Mouse (Mus musculus): ENCODE data around the gene Slc25a10.
"Not testable (repeated sequence)": the region's sequence is repeated elsewhere in the genome, so short reads cannot be mapped to it uniquely, and the experiment has no call there.

Gene Slc25a10

DNA sequence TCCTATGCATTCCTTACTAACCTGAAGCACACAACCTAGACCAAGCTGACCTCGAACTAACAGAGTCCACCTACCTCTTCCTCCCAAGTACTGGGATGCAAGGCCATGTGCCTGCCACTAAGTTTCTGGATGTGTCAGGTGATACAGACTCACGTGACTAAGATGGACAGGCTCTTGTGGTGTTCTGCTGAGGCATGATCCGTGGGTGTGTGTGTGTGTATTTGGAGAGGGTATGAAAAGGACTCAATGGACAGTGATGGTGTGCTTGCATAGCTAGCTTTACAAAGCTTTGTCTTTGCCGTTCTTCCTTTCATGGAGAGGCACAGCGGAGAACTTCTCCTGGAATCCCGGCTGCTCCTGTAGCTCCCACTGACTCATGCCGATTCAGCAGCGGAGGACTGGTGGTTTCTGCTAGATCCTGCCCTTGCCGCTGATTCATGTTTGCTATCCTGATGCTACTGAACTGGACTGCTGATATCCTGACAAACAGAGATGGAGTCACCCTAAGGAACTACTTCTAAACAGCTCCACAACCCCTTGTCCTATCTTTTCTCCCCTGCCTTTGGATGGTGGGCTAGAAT, 16.7 kb downstream of the Slc25a10 start:
- no peak for DNase-seq (ENCODE audit: extremely low read depth, insufficient read length, low spot score)

DNA sequence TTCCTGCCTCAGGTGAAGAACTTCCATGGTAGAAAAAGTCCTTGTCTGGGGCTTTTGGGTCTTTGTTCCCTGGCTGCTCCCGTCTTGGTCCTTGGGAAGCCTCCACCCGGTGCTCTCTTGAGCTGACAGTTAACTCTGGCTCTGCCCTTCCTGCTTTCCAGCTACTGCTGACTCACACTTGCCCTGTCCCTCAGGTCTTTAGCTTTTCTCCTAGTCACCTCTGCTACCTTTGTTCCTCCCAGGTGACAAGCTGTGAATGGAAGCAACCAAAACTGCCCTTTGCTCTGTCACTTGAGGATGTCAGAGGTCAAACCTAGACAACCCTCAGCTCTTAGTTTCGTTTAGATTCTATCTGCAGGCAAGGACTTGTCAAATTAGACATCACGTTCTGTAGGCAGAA, 18.3 kb downstream of the Slc25a10 start:
- DNase-seq (ENCODE audit: extremely low read depth, insufficient read length, low spot score): no peak

DNA sequence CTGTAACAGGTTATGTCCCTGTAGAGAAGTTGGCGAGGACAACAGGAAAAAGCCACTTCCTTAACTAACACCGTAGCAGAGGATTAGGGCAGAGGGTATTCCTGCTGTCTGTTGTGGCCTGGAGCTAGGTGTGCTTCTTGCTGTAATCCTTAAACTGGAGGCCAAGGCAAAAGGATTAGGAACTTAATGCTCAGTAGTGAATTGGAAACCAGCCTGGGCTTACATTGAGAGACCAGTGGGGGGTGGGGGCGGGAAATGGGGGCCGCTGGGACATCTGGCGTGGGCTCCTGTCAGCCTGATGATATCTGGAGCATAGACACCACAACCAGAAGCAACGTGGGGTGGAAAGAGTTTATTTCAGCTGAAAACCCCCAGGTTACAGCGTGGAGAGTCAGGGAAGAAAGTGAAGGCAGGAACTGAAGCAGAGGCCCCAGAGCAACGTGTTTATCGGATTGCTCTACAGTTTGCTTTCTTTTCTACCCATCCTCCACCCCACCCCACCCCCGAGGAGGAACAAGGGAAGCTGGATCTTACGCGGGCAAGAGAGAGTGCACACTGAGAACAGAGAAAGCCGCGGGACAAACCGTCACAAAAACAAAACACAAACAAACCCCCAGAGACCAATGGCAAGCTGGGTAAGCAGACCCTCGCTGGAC, 18.9 kb downstream of the Slc25a10 start:
- DNase-seq (ENCODE audit: extremely low read depth, insufficient read length, low spot score): no peak

DNA sequence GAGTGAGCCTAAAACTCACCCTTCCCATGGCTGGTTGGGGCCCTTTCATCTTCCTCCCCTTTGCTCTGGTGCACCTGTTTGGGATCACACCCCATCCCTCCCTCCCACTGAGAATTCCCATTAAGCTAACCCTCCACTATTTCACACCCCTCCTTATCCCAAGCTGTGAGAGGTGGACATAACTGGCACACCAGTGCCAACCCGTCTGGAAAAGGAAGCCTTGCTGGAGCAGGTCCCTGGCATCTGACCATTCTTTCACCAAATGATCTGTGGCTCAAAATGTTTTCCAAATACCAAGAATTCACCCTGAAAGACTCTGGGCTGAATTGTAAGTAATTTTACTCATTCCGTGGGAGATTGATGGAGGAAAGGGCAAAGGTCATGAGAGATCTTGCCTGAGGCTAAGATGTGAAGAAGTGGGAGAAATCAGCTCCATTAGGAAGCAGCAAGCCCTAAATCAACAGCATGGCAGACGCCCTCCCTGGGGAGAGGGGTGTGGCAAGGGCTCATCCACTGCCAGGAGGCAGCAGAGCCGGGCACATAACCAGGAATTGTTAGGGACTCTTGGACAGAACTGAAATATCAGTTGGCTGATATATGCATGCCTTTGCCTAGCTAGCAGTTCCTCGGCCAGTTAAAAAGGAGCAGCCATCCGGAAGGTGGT, 21.3 kb downstream of the Slc25a10 start:
- DNase-seq (ENCODE audit: extremely low read depth, insufficient read length, low spot score): peak; percentile 38

DNA sequence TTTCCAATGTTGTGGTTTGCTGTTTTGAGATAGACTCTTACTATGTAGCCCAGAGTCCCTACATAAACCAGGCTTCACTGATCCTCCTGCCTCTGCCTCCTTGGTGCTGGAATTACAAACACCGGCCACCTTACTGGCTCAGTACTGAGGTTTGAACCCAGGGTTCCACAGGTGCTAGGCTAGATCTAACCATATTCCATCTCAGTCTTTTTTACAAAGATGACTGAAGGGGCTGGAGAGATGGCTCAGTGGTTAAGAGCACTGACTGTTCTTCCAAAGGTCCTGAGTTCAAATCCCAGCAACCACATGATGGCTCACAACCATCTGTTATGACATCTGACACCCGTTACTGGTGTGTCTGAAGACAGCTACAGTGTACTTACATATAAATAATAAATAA, 22.6 kb downstream of the Slc25a10 start:
- DNase-seq (ENCODE audit: extremely low read depth, insufficient read length, low spot score): not testable (repeated sequence)

DNA sequence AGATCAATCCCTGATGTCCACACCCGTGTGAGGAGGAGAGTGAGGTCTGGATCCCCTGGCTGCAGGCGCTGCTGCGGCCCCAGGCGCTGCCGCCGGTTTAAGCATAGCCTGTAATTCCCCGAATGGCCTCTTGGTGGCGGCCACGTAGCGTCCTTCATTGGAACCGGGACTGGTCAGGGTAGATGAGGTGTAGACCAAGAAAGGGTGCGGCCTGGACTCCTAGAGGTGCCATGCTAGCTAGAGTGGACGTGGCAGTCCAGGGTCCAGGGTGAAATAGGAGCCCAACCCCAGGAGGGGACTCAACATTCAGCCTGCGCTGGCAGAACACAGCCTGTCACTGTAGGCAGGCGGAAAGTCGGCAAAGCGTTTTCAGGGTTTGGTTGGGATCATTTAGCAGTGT, 24.0 kb downstream of the Slc25a10 start:
- DNase-seq (ENCODE audit: extremely low read depth, insufficient read length, low spot score): peak; percentile 81

DNA sequence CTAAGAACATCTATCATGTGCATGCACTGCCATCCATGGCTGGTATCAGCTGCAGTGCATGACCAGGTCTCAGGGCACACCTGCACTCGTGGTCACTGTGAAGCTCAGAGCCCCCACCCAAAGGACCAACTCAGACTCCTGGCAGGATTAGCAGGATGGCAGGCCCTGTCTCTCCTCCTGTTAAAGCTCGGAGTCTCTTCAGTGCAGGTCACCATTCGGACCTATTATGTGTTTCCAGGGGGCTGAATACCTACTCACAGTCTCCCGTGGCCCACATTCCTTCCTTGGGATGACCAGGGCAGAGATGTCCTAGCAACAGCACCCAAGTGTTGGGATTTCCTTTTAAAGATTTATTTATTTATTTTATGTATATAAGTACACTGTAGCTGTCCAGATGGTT, 25.5 kb downstream of the Slc25a10 start:
- no peak for DNase-seq (ENCODE audit: extremely low read depth, insufficient read length, low spot score)

DNA sequence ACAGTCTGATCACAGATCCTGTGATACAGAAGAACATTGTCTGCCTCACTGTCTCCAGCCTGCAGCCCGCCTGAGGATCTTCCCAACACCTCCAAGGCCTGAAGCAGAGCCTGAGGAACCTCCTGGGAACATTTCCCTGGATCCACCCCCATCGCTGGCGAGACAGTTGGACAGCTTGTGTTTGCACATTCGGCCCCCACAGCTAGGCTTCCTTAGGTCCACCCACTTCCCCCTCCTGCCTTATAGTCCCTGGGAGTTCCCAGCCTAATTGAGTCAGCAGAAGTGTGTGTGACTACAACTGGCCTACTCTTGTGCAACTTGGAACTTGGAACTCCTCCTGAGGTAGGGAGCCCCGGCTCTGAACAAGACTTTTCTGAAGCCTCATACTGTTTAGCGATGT, 26.4 kb downstream of the Slc25a10 start:
- DNase-seq (ENCODE audit: extremely low read depth, insufficient read length, low spot score): peak; percentile 75

DNA sequence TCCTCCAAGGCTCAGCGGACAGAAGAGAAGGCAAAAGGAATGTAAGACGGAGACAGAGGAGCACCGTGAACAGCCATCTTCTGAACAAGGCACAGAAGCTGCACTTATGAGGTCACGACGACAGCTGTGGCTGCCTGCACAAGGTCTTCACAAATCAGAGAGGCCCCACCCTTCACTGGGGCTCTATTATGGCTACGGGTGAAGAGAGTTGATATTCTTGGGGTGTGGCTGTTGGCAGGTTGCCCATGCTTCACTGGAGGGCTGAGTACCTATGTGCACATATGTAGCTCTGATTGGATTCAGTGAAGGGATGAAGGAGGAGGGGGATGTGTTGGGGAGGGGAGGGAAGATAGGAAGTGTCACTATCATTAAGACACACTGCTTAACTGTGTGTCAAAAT, 26.9 kb downstream of the Slc25a10 start:
- DNase-seq (ENCODE audit: extremely low read depth, insufficient read length, low spot score): no peak

DNA sequence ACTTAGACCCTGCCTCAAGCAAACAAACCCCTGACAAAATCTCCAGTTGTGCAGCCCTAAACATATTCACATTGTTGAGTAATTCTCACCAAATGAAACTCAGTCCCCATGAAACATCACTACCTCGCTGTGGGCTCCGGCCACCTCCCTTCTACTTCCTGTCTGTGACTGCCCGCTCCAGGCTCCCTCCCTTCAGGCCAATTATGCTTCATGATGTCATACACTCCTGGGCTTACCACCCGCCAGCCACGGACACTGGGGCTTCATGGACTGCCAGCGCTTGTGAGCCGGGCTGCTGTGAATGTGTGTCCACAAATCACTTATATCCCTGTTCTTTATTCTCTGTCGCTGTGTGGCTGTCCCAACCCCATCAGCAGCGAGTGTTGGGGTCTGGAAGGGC, 28.1 kb downstream of the Slc25a10 start:
- peak; percentile 67 for DNase-seq (ENCODE audit: extremely low read depth, insufficient read length, low spot score)

DNA sequence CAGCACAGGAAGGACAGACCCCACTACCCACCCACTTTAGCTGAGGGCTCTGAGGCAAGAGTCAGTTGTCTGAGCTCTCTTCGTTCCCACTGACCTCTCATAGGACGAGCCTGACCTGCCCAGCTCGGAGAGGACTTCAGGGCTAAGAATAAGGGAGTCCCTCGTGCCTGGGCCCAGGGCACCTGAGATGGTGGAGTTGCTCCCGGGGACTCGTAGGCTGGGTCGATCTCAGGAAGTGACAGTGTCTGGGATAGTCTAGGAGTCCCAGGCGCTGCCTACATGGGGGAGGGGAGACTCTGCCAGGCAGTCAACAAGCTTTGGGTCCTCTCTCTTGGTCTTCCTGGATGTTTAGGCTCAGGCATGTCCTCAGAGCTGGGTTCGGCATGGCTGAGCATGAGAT, 28.9 kb downstream of the Slc25a10 start:
- DNase-seq (ENCODE audit: extremely low read depth, insufficient read length, low spot score): no peak

DNA sequence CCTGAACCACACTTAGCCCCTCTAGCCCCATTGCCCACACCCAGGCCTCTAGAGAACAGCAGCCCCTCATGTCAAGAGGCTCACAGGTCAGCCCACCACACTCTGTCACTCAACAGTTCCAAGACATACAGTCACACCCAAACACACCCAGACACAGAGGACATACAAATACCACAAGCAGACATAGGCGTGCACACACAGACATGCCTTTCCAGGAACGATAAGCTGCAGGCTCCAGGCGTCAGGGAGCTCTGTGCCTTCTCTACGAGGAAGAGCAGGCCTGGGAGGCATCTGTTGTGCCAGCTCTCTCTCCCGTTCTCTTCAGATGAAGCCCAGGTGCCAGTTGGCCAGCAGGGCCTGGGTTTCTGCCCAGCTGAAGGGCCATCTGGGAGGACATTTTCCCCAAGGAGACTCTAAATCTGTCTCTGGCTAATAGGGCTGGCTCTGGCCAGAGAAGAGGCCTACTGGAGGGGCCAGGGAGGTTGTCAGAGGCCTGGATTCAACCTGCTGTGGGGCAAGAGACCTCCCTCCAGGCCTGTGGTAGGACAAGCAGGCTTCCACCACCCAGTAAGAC, 29.4 kb downstream of the Slc25a10 start:
- no peak for DNase-seq (ENCODE audit: extremely low read depth, insufficient read length, low spot score)

DNA sequence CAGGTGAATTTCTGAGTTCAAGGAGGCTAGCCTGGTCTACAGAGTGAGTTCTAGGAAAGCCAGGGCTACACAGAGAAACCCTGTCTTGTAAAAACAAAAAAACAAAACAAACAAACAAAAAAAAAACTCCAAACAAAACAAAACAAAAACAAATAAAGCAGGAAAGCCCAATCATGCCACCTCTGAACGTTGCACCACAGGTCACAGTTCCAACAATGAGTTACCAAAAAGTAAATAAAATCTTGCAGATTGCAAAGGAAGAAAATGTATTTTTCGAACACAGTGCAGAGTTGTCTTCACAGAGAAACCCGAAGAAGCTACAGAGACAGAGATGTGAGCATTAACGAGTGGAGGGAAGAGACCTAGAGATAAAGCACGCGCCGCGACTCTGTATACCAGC, 30.9 kb downstream of the Slc25a10 start:
- DNase-seq (ENCODE audit: extremely low read depth, insufficient read length, low spot score): no peak

DNA sequence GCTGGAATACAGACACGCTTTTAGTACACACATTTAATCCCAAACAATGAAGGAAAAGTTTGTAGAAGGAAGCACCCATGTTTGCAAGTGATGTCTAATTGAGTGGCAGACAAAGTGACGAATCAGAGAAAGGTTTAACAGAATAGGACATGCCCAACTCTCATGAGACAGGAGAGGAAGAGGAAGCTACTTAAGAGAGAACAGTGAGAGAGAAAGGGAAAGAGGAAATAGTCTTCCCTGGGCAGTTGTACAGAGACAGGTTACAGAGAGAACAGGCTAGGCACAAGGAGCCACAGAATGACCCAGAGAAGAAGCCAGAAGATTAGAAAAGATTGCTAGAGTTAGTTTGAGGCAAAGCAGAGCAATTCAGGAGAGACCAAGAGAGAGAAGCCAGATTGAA, 34.3 kb downstream of the Slc25a10 start:
- DNase-seq (ENCODE audit: extremely low read depth, insufficient read length, low spot score): no peak

DNA sequence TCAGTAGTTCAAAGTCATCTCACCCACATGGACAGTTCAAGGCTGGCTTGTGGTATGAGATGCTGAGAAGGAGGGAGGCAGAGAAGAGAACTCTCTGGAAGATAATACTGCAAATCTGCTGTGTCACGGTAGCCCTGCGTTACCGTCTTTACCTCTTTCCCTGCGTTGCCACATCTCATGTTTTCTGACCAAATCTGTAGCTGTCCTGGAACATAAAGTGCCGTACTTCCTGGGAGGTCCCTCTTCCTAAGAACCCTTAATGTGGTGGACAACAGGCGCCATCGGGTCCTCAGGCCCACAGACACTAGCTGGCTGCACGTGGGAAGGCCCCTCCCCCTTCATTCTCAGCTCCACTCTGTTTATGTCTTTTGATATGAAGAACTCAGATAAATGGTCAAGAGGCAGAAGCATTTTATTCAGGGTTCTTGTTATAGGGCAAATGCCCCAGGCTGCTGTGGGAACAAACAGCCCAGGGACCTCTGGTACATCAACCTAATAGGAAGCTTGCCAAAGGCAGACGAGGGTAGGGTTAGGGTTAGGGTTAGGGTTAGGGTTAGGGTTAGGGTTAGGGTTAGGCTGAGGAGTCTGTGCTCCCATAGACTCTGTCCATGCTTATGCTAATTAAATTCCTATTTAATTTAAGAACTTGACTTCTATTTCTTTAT, 36.2 kb downstream of the Slc25a10 start:
- DNase-seq (ENCODE audit: extremely low read depth, insufficient read length, low spot score): no peak

DNA sequence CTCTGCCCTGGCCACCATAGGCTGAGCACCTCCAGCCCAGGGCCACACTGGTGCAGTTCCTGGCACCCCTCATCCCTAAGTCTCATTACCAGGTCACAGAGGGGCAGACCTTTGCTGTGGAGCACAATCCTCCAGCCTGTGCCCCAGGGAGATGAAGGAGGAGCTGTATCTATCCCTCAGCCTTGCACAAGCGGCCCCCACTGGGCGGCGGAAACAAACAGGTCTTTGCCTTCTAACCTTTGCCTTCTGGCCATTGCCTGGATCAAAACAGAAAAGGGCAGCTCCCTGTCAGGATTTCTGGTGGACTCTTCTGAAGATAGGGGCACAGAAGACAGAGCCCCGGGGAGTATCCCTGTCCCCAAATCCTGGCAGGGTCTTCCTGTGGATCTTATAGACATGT, 37.3 kb downstream of the Slc25a10 start:
- no peak for DNase-seq (ENCODE audit: extremely low read depth, insufficient read length, low spot score)

DNA sequence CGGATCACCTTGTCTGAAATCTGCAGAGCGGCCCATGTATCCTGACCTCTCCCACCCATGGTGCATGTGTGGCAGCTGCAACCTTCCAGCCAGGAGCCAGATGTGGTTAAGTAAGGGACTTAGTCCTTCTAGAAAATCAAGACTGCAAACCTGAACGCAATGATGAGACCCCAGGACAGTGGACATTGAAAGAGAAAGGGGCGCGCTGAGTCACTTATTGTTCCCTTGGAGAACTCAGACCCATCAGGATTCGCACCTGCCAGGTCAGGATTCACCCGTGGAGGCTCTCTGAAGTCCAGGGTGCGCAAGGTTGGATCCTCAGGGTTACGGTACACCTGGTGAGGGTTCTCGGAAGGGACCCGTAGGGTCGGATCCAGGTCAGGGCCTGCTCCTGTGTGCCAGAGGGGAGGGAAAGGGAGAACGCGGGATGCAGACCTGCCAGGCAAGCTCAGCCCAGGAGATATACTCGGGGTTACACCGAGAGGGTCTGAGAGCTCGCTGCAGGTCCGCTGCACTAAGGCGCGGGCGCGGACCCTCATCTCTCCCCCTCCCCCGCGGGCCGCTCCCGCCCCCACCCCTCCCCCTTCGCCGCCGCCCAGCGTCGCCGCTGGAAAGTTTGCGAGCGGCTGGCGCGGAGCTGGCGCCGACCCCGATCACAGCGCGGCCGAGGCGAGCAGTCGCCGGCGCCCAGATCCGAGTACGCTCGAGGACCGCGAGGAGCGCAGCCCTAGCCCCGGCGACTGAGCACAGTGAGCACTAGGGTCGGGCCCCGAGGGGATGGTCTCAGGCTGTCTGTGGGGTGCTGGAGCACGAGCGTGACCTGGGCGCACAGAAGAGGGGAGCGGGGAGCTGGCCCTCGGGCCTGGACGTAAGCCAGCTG, 38.7 kb downstream of the Slc25a10 start, which contains the start of gene Gcgr:
TSS of gene Gcgr (plus strand) at position 615 of the 880 bp plus-strand sequence.
- no peak for DNase-seq (ENCODE audit: extremely low read depth, insufficient read length, low spot score)

DNA sequence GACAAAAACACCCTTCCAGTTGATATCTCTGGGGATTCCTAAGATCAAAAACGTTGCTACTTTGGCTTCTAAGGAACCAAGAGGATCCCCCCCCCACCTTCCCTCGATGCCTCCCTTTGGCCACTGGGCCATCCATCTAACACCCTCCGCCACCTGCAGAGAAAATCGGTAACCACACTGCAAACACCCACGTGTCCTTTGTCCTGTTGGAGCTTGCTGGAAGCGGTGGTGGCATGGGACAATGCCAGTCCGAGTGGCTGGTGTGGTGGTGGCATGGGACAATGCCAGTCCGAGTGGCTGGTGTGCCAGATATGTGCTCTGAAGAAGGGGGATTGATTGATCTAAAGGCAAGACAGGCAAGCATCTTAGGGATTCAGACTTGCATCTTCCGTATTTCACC, 40.0 kb downstream of the Slc25a10 start:
- no peak for DNase-seq (ENCODE audit: extremely low read depth, insufficient read length, low spot score)

DNA sequence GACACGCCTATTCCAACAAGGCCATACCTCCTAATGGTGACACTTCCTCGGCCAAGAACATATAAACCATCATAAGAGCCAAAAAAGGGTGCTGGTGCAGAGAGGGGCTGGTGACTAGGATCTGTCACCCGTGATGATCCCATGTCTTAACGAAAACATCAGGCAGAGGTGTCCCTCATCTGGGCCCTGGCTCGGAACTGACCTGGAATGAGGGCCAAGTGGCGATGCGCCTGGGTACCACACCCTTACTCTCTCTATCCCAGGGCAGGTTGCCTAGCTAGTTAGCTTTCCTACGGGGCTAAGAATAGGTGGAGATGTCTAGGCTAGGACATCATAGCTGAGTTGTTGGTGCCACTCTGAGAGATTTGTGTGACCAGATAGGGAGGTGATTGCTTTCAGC, 42.5 kb downstream of the Slc25a10 start:
- no peak for DNase-seq (ENCODE audit: extremely low read depth, insufficient read length, low spot score)

DNA sequence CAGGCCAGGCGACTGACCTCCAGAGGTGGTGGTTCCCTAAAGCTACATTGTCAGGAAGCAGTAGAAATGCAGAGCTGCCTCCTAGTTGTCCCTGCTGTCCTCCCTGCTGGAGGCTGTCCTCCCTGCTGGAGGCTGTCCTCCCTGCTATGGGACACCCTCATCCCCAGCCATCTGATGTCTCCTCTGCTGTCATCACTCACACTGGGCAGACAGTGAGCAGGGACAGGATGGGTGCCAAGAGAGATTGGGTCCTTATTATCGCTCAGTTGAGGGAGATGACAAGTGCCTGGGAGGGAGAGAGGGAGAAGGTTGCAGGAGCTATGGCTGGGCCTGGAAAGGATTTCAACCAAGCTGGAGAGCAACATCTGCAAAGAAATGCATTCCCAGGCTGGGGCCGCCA, 43.5 kb downstream of the Slc25a10 start:
- DNase-seq (ENCODE audit: extremely low read depth, insufficient read length, low spot score): no peak

Measured in 3134 (cell line).